Mouse (Mus musculus) embryonic fibroblast, embryonic 13.5 days (primary cell): ENCODE data around the gene 5430402E10Rik. TPM values are rescaled to one million over a fixed set of nuclear protein-coding genes. Genes with fewer than 3 reads are reported as not detected.
"Not testable (repeated sequence)": the region's sequence is repeated elsewhere in the genome, so short reads cannot be mapped to it uniquely, and the experiment has no call there.

Source experiments
- H3K27ac ChIP-seq: 2 replicates; pipeline ENCODE4 v1.5.1; 2012; ENCODE audit warnings: low read length, control low read depth, inconsistent platforms; ENCODE audit not compliant: insufficient read depth
- H3K4me1 ChIP-seq: 2 replicates; pipeline ENCODE4 v1.6.1; 2011; ENCODE audit warnings: low read length; ENCODE audit not compliant: control insufficient read depth, insufficient read depth
- H3K4me3 ChIP-seq: 2 replicates; pipeline ENCODE4 v1.5.1; 2011; ENCODE audit warnings: mild to moderate bottlenecking, control low read depth, low read length; ENCODE audit not compliant: insufficient read depth
- polyA plus RNA-seq: library from polyadenylated mRNA; stranded (reverse); fragments of >200 nt; gene quantifications from 2 replicates; pipeline ENCODE4 v1.2.4, GENCODE M21; 2011; ENCODE audit warnings: low read depth; ENCODE audit not compliant: missing spikeins, insufficient read length

The 5430402E10Rik gene
- polyA plus RNA-seq, result not detected in 2 replicates

DNA sequence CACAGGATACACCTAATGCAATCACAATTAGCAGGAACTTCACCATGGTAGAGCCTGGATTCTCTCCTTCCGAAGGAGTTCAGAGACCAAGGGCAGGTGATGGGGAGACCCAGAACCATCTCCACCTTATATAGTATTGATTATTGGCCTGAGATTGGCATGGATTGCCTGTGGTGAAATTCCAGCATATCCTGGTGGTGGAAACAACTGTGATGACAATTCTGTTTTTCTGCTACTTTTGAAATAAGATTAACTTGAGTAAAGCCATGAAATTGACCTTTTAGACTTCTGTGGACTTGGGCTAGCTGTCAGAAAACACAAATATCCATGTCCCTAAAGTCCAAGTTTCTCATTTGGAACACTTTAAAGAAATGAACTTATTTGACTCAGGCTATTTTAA is at the start of gene 5430402E10Rik:
Gene 5430402E10Rik, minus strand, starts transcription at position 101 of the 400 bp plus-strand sequence.
- H3K4me3 ChIP-seq, H3K4me1 ChIP-seq: not testable (repeated sequence)

DNA sequence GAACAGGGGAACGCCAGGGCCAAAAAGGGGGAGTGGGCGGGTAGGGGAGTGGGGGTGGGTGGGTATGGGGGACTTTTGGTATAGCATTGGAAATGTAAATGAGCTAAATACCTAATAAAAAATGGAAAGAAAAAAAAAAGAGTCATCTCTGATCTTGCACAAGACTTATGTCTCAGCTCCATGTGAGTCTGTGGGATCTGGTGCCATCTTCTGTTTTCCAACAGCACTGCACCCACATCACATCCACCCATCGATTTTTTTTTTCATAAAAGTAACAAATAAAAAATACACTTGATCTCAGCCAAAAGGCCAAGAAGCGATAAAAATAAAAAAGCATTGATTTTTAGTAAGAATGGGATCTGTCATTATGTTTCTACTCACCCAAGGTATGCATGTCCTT is 44.8 kb downstream of the 5430402E10Rik start:
- not testable (repeated sequence) for H3K4me1 ChIP-seq, H3K27ac ChIP-seq, H3K4me3 ChIP-seq

More for the DNA sequence above, at the start of gene 5430402E10Rik:
- H3K27ac ChIP-seq, result not testable (repeated sequence)

Other genes with a start within 250 kb of the 5430402E10Rik start
- gene Prkx, start 128.8 kb downstream of the 5430402E10Rik start, polyA plus RNA-seq, result 6.2 and 7.2 TPM in 2 replicates
- gene Pbsn, start 71.4 kb downstream of the 5430402E10Rik start, polyA plus RNA-seq, result not detected in 2 replicates
- not detected in 2 replicates for gene Gm14744, start 60.3 kb downstream of the 5430402E10Rik start, polyA plus RNA-seq
- gene Obp1a, start 166.3 kb upstream of the 5430402E10Rik start, polyA plus RNA-seq, result not detected in 2 replicates
- not detected in 2 replicates for gene Gm5938, start 200.4 kb upstream of the 5430402E10Rik start, polyA plus RNA-seq